Mouse (Mus musculus) testis, adult 2 months (tissue): ENCODE data around the gene Zfp518b.

Source experiments
- CTCF ChIP-seq: fragments of 200-500 bp; IDR thresholded peaks from 2 replicates; pipeline ENCODE4 v1.5.1; 2012; ENCODE audit warnings: low read depth, mild to moderate bottlenecking, inconsistent platforms, low read length, moderate library complexity; ENCODE audit not compliant: control insufficient read depth, insufficient read depth, insufficient replicate concordance
- POLR2A ChIP-seq: fragments of 200-500 bp; IDR thresholded peaks from 2 replicates; pipeline ENCODE4 v1.6.1; 2012; ENCODE audit warnings: low read depth, mild to moderate bottlenecking, inconsistent platforms, low read length, moderate library complexity; ENCODE audit not compliant: control insufficient read depth

GRCm38 (mm10) chr5:38689186-38689585, 4.6 kb upstream of the Zfp518b start:
- TF ChIP-seq POLR2A (no peak), CTCF (no peak)
